Mouse (Mus musculus): ENCODE data around the gene Rhox11. TPM values are rescaled to one million over a fixed set of nuclear protein-coding genes. Genes with fewer than 3 reads are reported as not detected.
"Not testable (repeated sequence)": the region's sequence is repeated elsewhere in the genome, so short reads cannot be mapped to it uniquely, and the experiment has no call there.

Gene Rhox11
- total RNA-seq (2022), result not detected

- no peak for DNase-seq (ENCODE audit: low spot score)
These were observed at the start of gene Rhox11 for GRCm38 (mm10) chrX:38085041-38085440. Rhox11 (minus strand) TSS chrX:38085141.

- no peak for DNase-seq (ENCODE audit: low spot score)
These were observed 36.5 kb upstream of the Rhox11 start for GRCm38 (mm10) chrX:38121478-38121877.

- no peak for DNase-seq (ENCODE audit: low spot score)
These were observed 36.0 kb upstream of the Rhox11 start, which contains the start of gene Rhox13 for GRCm38 (mm10) chrX:38120982-38121381. Rhox13 (plus strand) TSS chrX:38121219.

- no peak for DNase-seq (ENCODE audit: low spot score)
These were observed 25.9 kb upstream of the Rhox11 start, which contains the start of gene Rhox12 for GRCm38 (mm10) chrX:38110807-38111206. Rhox12 (minus strand) TSS chrX:38110907.

GRCm38 (mm10) chrX:38084226-38084625 is 715 bp downstream of the Rhox11 start:
- DNase-seq (ENCODE audit: low spot score), result peak; percentile 1

- no peak for DNase-seq (ENCODE audit: low spot score)
These were observed 18.8 kb downstream of the Rhox11 start, which contains the start of gene Rhox10 for GRCm38 (mm10) chrX:38066175-38066574. Rhox10 (plus strand) TSS chrX:38066475.

- no peak for DNase-seq (ENCODE audit: low spot score)
These were observed 23.4 kb downstream of the Rhox11 start for GRCm38 (mm10) chrX:38061544-38061943.

GRCm38 (mm10) chrX:38043014-38043413 is 41.9 kb downstream of the Rhox11 start, which contains the start of gene Btg1-ps2:
Btg1-ps2 (minus strand) TSS chrX:38043114.
- DNase-seq (ENCODE audit: low spot score), result not testable (repeated sequence)

- no peak for DNase-seq (ENCODE audit: low spot score)
These were observed 45.3 kb downstream of the Rhox11 start for GRCm38 (mm10) chrX:38039666-38040065.

- DNase-seq (ENCODE audit: low spot score), result no peak
These were observed 51.1 kb downstream of the Rhox11 start for GRCm38 (mm10) chrX:38033841-38034240.

Other genes with a start within 250 kb of the Rhox11 start
- not detected for gene Rhox8, start 206.2 kb downstream of the Rhox11 start, total RNA-seq (2022)
- not detected for gene Rhox7b, start 187.9 kb downstream of the Rhox11 start, total RNA-seq (2022)
- gene Rhox9, start 183.4 kb downstream of the Rhox11 start, total RNA-seq (2022), result not detected
- not detected for gene Btg1-ps1, start 66.3 kb downstream of the Rhox11 start, total RNA-seq (2022)
- not detected for gene Btg1-ps2, start 42.0 kb downstream of the Rhox11 start, total RNA-seq (2022)
- gene Rhox10, start 18.7 kb downstream of the Rhox11 start, total RNA-seq (2022), result not detected
- gene Rhox12, start 25.8 kb upstream of the Rhox11 start, total RNA-seq (2022), result not detected
- not detected for gene Rhox13, start 36.1 kb upstream of the Rhox11 start, total RNA-seq (2022)
- 10 to 100 TPM in 2 of 4 experiments, 1 to 10 TPM in 2; 8.6 to 10.7 (median 10.1) TPM for gene Zbtb33, start 104.7 kb upstream of the Rhox11 start, total RNA-seq (2022)
- gene Tmem255a, start 167.3 kb upstream of the Rhox11 start, total RNA-seq (2022), result 1 to 10 TPM in 1 of 4 experiments, under 1 TPM in 3; 0.63 to 1.5 (median 0.72) TPM
- not detected for gene Atp1b4, start 231.0 kb upstream of the Rhox11 start, total RNA-seq (2022)

Data from heart, adult 8-10 months (tissue).